Mouse (Mus musculus): ENCODE results near the gene Gtsf1l. TPM values are rescaled to one million over a fixed set of nuclear protein-coding genes. Genes with fewer than 3 reads are reported as not detected.

Gtsf1l gene
- polyA plus RNA-seq, 1 experiment from 2014 or later = not detected

DNA sequence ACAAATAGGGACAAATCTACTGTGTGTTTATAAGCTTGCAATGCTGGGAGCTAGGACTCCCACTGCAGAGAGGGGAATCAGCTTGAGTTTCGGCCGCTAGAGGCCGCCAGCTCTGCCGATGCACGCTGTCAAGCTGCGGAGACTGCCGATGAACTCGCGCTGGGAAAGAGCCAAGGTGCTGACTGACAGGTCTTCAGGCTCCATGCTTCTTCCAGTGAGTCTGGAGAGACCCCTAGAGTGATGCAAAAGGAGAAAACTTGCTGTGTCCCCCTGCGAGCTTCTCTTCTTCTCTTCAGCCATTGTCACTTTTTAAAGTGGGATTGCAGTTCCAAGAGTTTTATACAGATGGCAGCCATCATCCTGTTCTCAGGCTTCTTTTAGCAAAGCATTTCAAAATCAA is 39.5 kb downstream of the Gtsf1l start:
- Histone ChIP-seq H3K27ac (no peak overlapping the region), H3K9me3 (replicated peaks) (no peaks in the 10 kb centered on the region), H3K4me1 (replicated peaks) (peaks cover 12% of the 10 kb centered on the region), H3K27me3 (no peaks in the 10 kb centered on the region), H3K9ac (no peak overlapping the region), H3K36me3 (peaks cover 34% of the 10 kb centered on the region), H3K4me2 (peak overlapping the region; percentile 43), H3K4me3 (replicated peaks) (no peak overlapping the region; the same call in 1 of the 2 replicates)
- DNase-seq (peak; percentile 17), ATAC-seq (ENCODE audit: low read depth) (peak; percentile 72)
- WGBS (ENCODE audit: insufficient replicate concordance) = 2% methylated on average over 10 of the region's 10 CpGs

DNA sequence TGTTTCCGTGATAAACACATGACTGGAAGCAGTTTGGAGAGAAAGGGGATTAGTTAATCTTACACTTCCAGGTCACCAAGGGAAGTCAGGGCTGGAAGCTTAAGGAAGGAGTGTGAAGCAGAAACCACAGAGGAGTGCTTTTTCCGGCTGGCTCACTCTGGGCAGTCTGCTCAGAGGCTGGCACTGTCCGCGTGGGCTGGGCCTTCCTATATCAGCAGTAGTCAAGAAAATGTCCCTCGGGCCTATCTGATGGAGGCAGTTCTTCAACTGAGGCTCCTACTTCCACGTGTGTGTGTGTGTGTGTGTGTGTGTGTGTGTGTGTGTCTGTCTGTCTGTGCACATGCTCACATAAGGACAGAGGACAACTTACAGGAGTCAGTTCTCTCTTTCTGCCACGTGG is 47.7 kb downstream of the Gtsf1l start:
- H3K9me3 ChIP-seq (replicated peaks) = no peaks in the 10 kb centered on the region
- no peak overlapping the region for H3K27ac ChIP-seq
- 55% methylated on average over 7 of the region's 7 CpGs for WGBS (ENCODE audit: insufficient replicate concordance)
- no peak overlapping the region for H3K4me2 ChIP-seq
- no peak overlapping the region for H3K9ac ChIP-seq
- H3K4me3 ChIP-seq (replicated peaks) = no peak overlapping the region
- peak; percentile 53; the same call in 1 of the 2 replicates for ATAC-seq (ENCODE audit: low read depth)
- no peaks in the 10 kb centered on the region for H3K4me1 ChIP-seq (replicated peaks)
- H3K27me3 ChIP-seq = no peaks in the 10 kb centered on the region
- no peak for DNase-seq
- peaks cover 76% of the 10 kb centered on the region for H3K36me3 ChIP-seq

Small RNA genes within 50 kb of the gene (microRNA-seq; reads per million reads assigned to microRNA genes)
- gene Gm22174 = not detected
- gene Mir7003 = not detected

Other genes starting within 250 kb of the Gtsf1l start
- gene Srsf6, start 156.3 kb downstream of the Gtsf1l start, polyA plus RNA-seq (2015; fragmentation: Nextera tagmentation; extraction: Ambion mirVana) = 138 and 164 TPM in 2 replicates
- 0.03 and 0.06 TPM in 2 replicates for gene L3mbtl1, start 144.4 kb downstream of the Gtsf1l start, polyA plus RNA-seq (2015; fragmentation: Nextera tagmentation; extraction: Ambion mirVana)
- gene Sgk2, start 100.5 kb downstream of the Gtsf1l start, polyA plus RNA-seq (2015; fragmentation: Nextera tagmentation; extraction: Ambion mirVana) = 2.7 and 4.6 TPM in 2 replicates
- gene Ift52, start 70.5 kb downstream of the Gtsf1l start, polyA plus RNA-seq (2015; fragmentation: Nextera tagmentation; extraction: Ambion mirVana) = 20.6 and 22.9 TPM in 2 replicates
- gene Mybl2, start 33.2 kb downstream of the Gtsf1l start, polyA plus RNA-seq (2015; fragmentation: Nextera tagmentation; extraction: Ambion mirVana) = 45.7 and 50.9 TPM in 2 replicates
- gene Tox2, start 115.3 kb upstream of the Gtsf1l start, polyA plus RNA-seq (2015; fragmentation: Nextera tagmentation; extraction: Ambion mirVana) = 0.36 and 0.82 TPM in 2 replicates

All from liver, embryonic 13.5 days (tissue).